Mouse (Mus musculus): ENCODE results near the gene Rassf5. TPM values are rescaled to one million over a fixed set of nuclear protein-coding genes. Genes with fewer than 3 reads are reported as not detected.
"Not testable (repeated sequence)": the region's sequence is repeated elsewhere in the genome, so short reads cannot be mapped to it uniquely, and the experiment has no call there.

Gene Rassf5
- polyA plus RNA-seq, 1 experiment from 2014 or later, result 1.9 TPM

- Histone ChIP-seq H3K9me3 (no peaks in the 10 kb centered on the region), H3K4me1 (no peaks in the 10 kb centered on the region), H3K27me3 (no peaks in the 10 kb centered on the region), H3K4me2 (replicated peaks) (no peak overlapping the region), H3K36me3 (peaks cover 99% of the 10 kb centered on the region), H3K27ac (no peak overlapping the region), H3K4me3 (no peak overlapping the region), H3K9ac (no peak overlapping the region)
- 82% methylated on average over 6 of the region's 6 CpGs for WGBS
- no peak for ATAC-seq (ENCODE audit: low FRiP score, low read depth)
Measured at GRCm38 (mm10) chr1:131173809-131174208, 71.2 kb downstream of the Rassf5 start.

- Histone ChIP-seq H3K4me3 (no peak overlapping the region), H3K9me3 (no peaks in the 10 kb centered on the region), H3K36me3 (peaks cover 99% of the 10 kb centered on the region), H3K9ac (no peak overlapping the region), H3K4me2 (replicated peaks) (no peak overlapping the region), H3K27ac (no peak overlapping the region), H3K27me3 (no peaks in the 10 kb centered on the region), H3K4me1 (no peaks in the 10 kb centered on the region)
- no peak for ATAC-seq (ENCODE audit: low FRiP score, low read depth)
- 86% methylated on average over 7 of the region's 7 CpGs for WGBS
Measured at GRCm38 (mm10) chr1:131173001-131173400, 72.1 kb downstream of the Rassf5 start.

GRCm38 (mm10) chr1:131167612-131168011, 77.4 kb downstream of the Rassf5 start:
- no peak overlapping the region for H3K27ac ChIP-seq
- no peaks in the 10 kb centered on the region for H3K27me3 ChIP-seq
- H3K9me3 ChIP-seq, result no peaks in the 10 kb centered on the region
- H3K36me3 ChIP-seq, result peaks cover 97% of the 10 kb centered on the region
- no peak overlapping the region for H3K4me2 ChIP-seq (replicated peaks)
- no peak overlapping the region for H3K4me3 ChIP-seq
- ATAC-seq (ENCODE audit: low FRiP score, low read depth), result no peak
- 94% methylated on average over 10 of the region's 10 CpGs for WGBS
- no peak overlapping the region for H3K9ac ChIP-seq
- H3K4me1 ChIP-seq, result no peaks in the 10 kb centered on the region

GRCm38 (mm10) chr1:131164427-131164826, 80.6 kb downstream of the Rassf5 start:
- Histone ChIP-seq H3K9ac (no peak overlapping the region), H3K27me3 (no peaks in the 10 kb centered on the region), H3K4me3 (no peak overlapping the region), H3K27ac (no peak overlapping the region), H3K36me3 (peaks cover 93% of the 10 kb centered on the region), H3K4me1 (no peaks in the 10 kb centered on the region), H3K4me2 (replicated peaks) (no peak overlapping the region), H3K9me3 (no peaks in the 10 kb centered on the region)
- WGBS, result 77% methylated on average over 6 of the region's 6 CpGs
- no peak for ATAC-seq (ENCODE audit: low FRiP score, low read depth)

GRCm38 (mm10) chr1:131161091-131161490, 84.0 kb downstream of the Rassf5 start:
- no peak for ATAC-seq (ENCODE audit: low FRiP score, low read depth)
- Histone ChIP-seq H3K9me3 (no peaks in the 10 kb centered on the region), H3K4me2 (replicated peaks) (no peak overlapping the region), H3K27ac (no peak overlapping the region), H3K4me1 (no peaks in the 10 kb centered on the region), H3K27me3 (no peaks in the 10 kb centered on the region), H3K9ac (no peak overlapping the region), H3K36me3 (peaks cover 77% of the 10 kb centered on the region), H3K4me3 (no peak overlapping the region)
- 87% methylated on average over 11 of the region's 11 CpGs for WGBS

GRCm38 (mm10) chr1:131159573-131160327, 85.3 kb downstream of the Rassf5 start:
- not testable (repeated sequence) for H3K9ac ChIP-seq; H3K27ac ChIP-seq; H3K4me3 ChIP-seq; H3K4me2 ChIP-seq (replicated peaks); H3K27me3 ChIP-seq; ATAC-seq (ENCODE audit: low FRiP score, low read depth); H3K9me3 ChIP-seq; H3K4me1 ChIP-seq
- H3K36me3 ChIP-seq, result peaks cover 64% of the 10 kb centered on the region
- WGBS, result 79% methylated on average over 3 of the region's 3 CpGs

GRCm38 (mm10) chr1:131155456-131155855, 89.6 kb downstream of the Rassf5 start:
- Histone ChIP-seq H3K9me3 (no peaks in the 10 kb centered on the region), H3K9ac (no peak overlapping the region), H3K27ac (no peak overlapping the region), H3K36me3 (peaks cover 23% of the 10 kb centered on the region), H3K4me3 (no peak overlapping the region), H3K4me1 (peaks cover 12% of the 10 kb centered on the region), H3K4me2 (replicated peaks) (no peak overlapping the region), H3K27me3 (0 out of 2 replicates have a peak, but pooled peaks cover 3% of the 10 kb centered on the region)
- WGBS, result 58% methylated on average over 2 of the region's 2 CpGs
- no peak for ATAC-seq (ENCODE audit: low FRiP score, low read depth)

- ATAC-seq (ENCODE audit: low FRiP score, low read depth), result peak; percentile 99
- no peak within 1 kb of the TSS; the same call in 1 of the 2 replicates for H3K27ac ChIP-seq
Measured at GRCm38 (mm10) chr1:131153018-131153629, 91.9 kb downstream of the Rassf5 start, which contains the start of gene Eif2d. Eif2d (plus strand) TSS chr1:131153181.

GRCm38 (mm10) chr1:131149496-131149895, 95.6 kb downstream of the Rassf5 start:
- Histone ChIP-seq H3K27me3 (0 out of 2 replicates have a peak, but pooled peaks cover 3% of the 10 kb centered on the region), H3K9ac (no peak overlapping the region), H3K4me3 (no peak overlapping the region), H3K4me2 (replicated peaks) (no peak overlapping the region), H3K4me1 (peaks cover 9% of the 10 kb centered on the region), H3K36me3 (no peaks in the 10 kb centered on the region), H3K27ac (no peak overlapping the region), H3K9me3 (no peaks in the 10 kb centered on the region)
- WGBS, result 69% methylated on average over 1 of the region's 1 CpGs
- ATAC-seq (ENCODE audit: low FRiP score, low read depth), result no peak

More at GRCm38 (mm10) chr1:131153018-131153629, 91.9 kb downstream of the Rassf5 start, which contains the start of gene Eif2d:
- no peaks in the 10 kb centered on the region for H3K9me3 ChIP-seq
- WGBS, result under 1% methylated on average over 27 of the region's 27 CpGs
- H3K27me3 ChIP-seq, result 0 out of 2 replicates have a peak, but pooled peaks cover 3% of the 10 kb centered on the region
- H3K4me3 ChIP-seq, result peak within 1 kb of the TSS; percentile 84
- H3K4me2 ChIP-seq (replicated peaks), result peak within 1 kb of the TSS; percentile 85
- H3K4me1 ChIP-seq, result peaks cover 12% of the 10 kb centered on the region
- H3K9ac ChIP-seq, result peak within 1 kb of the TSS; percentile 90
- peaks cover 4% of the 10 kb centered on the region for H3K36me3 ChIP-seq

- no peak for ATAC-seq (ENCODE audit: low FRiP score, low read depth)
- Histone ChIP-seq H3K4me1 (no peaks in the 10 kb centered on the region), H3K27ac (no peak overlapping the region), H3K27me3 (no peaks in the 10 kb centered on the region), H3K9ac (no peak overlapping the region), H3K9me3 (no peaks in the 10 kb centered on the region), H3K4me2 (replicated peaks) (no peak overlapping the region), H3K36me3 (no peaks in the 10 kb centered on the region), H3K4me3 (no peak overlapping the region)
- WGBS, result 83% methylated on average over 3 of the region's 3 CpGs
Measured at GRCm38 (mm10) chr1:131146181-131146614, 98.9 kb downstream of the Rassf5 start.

GRCm38 (mm10) chr1:131145222-131145621, 99.8 kb downstream of the Rassf5 start:
- not testable (repeated sequence) for H3K27ac ChIP-seq; H3K9ac ChIP-seq; H3K27me3 ChIP-seq; H3K36me3 ChIP-seq; H3K9me3 ChIP-seq; H3K4me1 ChIP-seq; H3K4me3 ChIP-seq; H3K4me2 ChIP-seq (replicated peaks); ATAC-seq (ENCODE audit: low FRiP score, low read depth)
- 79% methylated on average over 3 of the region's 3 CpGs for WGBS

GRCm38 (mm10) chr1:131142472-131142871, 102.6 kb downstream of the Rassf5 start:
- 63% methylated on average over 1 of the region's 1 CpGs for WGBS
- H3K9ac ChIP-seq, result no peak overlapping the region
- no peaks in the 10 kb centered on the region for H3K4me1 ChIP-seq
- H3K4me3 ChIP-seq, result no peak overlapping the region
- H3K27me3 ChIP-seq, result no peaks in the 10 kb centered on the region
- H3K36me3 ChIP-seq, result no peaks in the 10 kb centered on the region
- no peak for ATAC-seq (ENCODE audit: low FRiP score, low read depth)
- H3K4me2 ChIP-seq (replicated peaks), result no peak overlapping the region
- no peaks in the 10 kb centered on the region for H3K9me3 ChIP-seq
- H3K27ac ChIP-seq, result no peak overlapping the region
